Mouse (Mus musculus): ENCODE results near the gene Shisa5. TPM values are rescaled to one million over a fixed set of nuclear protein-coding genes. Genes with fewer than 3 reads are reported as not detected.
A peak's percentile ranks its signal among the peaks of the same experiment; 100 is the strongest.

Shisa5 gene
- polyA plus RNA-seq, 1 experiment from 2014 or later = 95.6 TPM

- no peak for ATAC-seq (replicated peaks; ENCODE audit: low FRiP score)
- peak overlapping the region; percentile 86 for H3K4me2 ChIP-seq
- no peaks in the 10 kb centered on the region for H3K27me3 ChIP-seq
- H3K9ac ChIP-seq = no peak overlapping the region
- H3K27ac ChIP-seq = peak overlapping the region; percentile 98
- H3K36me3 ChIP-seq = peaks cover 26% of the 10 kb centered on the region
- peak overlapping the region; percentile 67 for H3K4me3 ChIP-seq (replicated peaks)
- H3K9me3 ChIP-seq (replicated peaks) = no peaks in the 10 kb centered on the region
- H3K4me1 ChIP-seq = peaks cover 74% of the 10 kb centered on the region
- 51% methylated on average over 5 of the region's 5 CpGs for WGBS
Observed at GRCm38 (mm10) chr9:109097831-109098230, 59.5 kb downstream of the Shisa5 start.

- H3K4me1 ChIP-seq = peaks cover 72% of the 10 kb centered on the region
- peak overlapping the region; percentile 86 for H3K4me2 ChIP-seq
- H3K4me3 ChIP-seq (replicated peaks) = no peak overlapping the region
- H3K27me3 ChIP-seq = no peaks in the 10 kb centered on the region
- H3K9me3 ChIP-seq (replicated peaks) = no peaks in the 10 kb centered on the region
- H3K9ac ChIP-seq = 0 out of 2 replicates have a peak overlapping the region, but pooled peaks have one; percentile 0
- 82% methylated on average over 8 of the region's 8 CpGs for WGBS
- H3K27ac ChIP-seq = peak overlapping the region; percentile 98
- ATAC-seq (replicated peaks; ENCODE audit: low FRiP score) = no peak
- H3K36me3 ChIP-seq = peaks cover 31% of the 10 kb centered on the region
Observed at GRCm38 (mm10) chr9:109098366-109098765, 60.0 kb downstream of the Shisa5 start.

GRCm38 (mm10) chr9:109098969-109099368 lies 60.6 kb downstream of the Shisa5 start:
- peaks cover 72% of the 10 kb centered on the region for H3K4me1 ChIP-seq
- H3K27ac ChIP-seq = peak overlapping the region; percentile 98
- no peaks in the 10 kb centered on the region for H3K27me3 ChIP-seq
- H3K4me3 ChIP-seq (replicated peaks) = 0 out of 2 replicates have a peak overlapping the region, but pooled peaks have one; percentile 5
- WGBS = 33% methylated on average over 6 of the region's 6 CpGs
- peak overlapping the region; percentile 0; the same call in 1 of the 2 replicates for H3K9ac ChIP-seq
- ATAC-seq (replicated peaks; ENCODE audit: low FRiP score) = 0 out of 2 replicates have a peak, but pooled peaks have one; percentile 8
- no peaks in the 10 kb centered on the region for H3K9me3 ChIP-seq (replicated peaks)
- peaks cover 37% of the 10 kb centered on the region for H3K36me3 ChIP-seq
- H3K4me2 ChIP-seq = peak overlapping the region; percentile 86

GRCm38 (mm10) chr9:109100307-109100928 lies 62.1 kb downstream of the Shisa5 start:
- Histone ChIP-seq H3K36me3 (peaks cover 48% of the 10 kb centered on the region), H3K4me2 (no peak overlapping the region), H3K9ac (no peak overlapping the region), H3K9me3 (replicated peaks) (no peaks in the 10 kb centered on the region), H3K4me3 (replicated peaks) (no peak overlapping the region), H3K27ac (peak overlapping the region; percentile 37; the same call in 1 of the 2 replicates), H3K27me3 (no peaks in the 10 kb centered on the region), H3K4me1 (peaks cover 76% of the 10 kb centered on the region)
- ATAC-seq (replicated peaks; ENCODE audit: low FRiP score) = no peak
- WGBS = 83% methylated on average over 20 of the region's 20 CpGs

GRCm38 (mm10) chr9:109101933-109102445 lies 63.6 kb downstream of the Shisa5 start:
- Histone ChIP-seq H3K9ac (no peak overlapping the region), H3K9me3 (replicated peaks) (no peaks in the 10 kb centered on the region), H3K27ac (no peak overlapping the region), H3K4me2 (no peak overlapping the region), H3K4me3 (replicated peaks) (no peak overlapping the region), H3K36me3 (peaks cover 63% of the 10 kb centered on the region), H3K4me1 (peaks cover 81% of the 10 kb centered on the region), H3K27me3 (no peaks in the 10 kb centered on the region)
- WGBS = 87% methylated on average over 5 of the region's 5 CpGs
- ATAC-seq (replicated peaks; ENCODE audit: low FRiP score) = no peak

- H3K4me2 ChIP-seq = no peak overlapping the region
- H3K36me3 ChIP-seq = peaks cover 64% of the 10 kb centered on the region
- H3K4me1 ChIP-seq = peaks cover 80% of the 10 kb centered on the region
- no peak overlapping the region for H3K4me3 ChIP-seq (replicated peaks)
- ATAC-seq (replicated peaks; ENCODE audit: low FRiP score) = no peak
- no peaks in the 10 kb centered on the region for H3K27me3 ChIP-seq
- no peak overlapping the region for H3K9ac ChIP-seq
- 91% methylated on average over 3 of the region's 3 CpGs for WGBS
- no peak overlapping the region for H3K27ac ChIP-seq
- H3K9me3 ChIP-seq (replicated peaks) = no peaks in the 10 kb centered on the region
Observed at GRCm38 (mm10) chr9:109102541-109102940, 64.2 kb downstream of the Shisa5 start.

GRCm38 (mm10) chr9:109103250-109103649 lies 64.9 kb downstream of the Shisa5 start:
- Histone ChIP-seq H3K27ac (no peak overlapping the region), H3K4me3 (replicated peaks) (no peak overlapping the region), H3K27me3 (no peaks in the 10 kb centered on the region), H3K4me1 (peaks cover 80% of the 10 kb centered on the region), H3K9ac (no peak overlapping the region), H3K9me3 (replicated peaks) (no peaks in the 10 kb centered on the region), H3K36me3 (peaks cover 70% of the 10 kb centered on the region), H3K4me2 (no peak overlapping the region)
- ATAC-seq (replicated peaks; ENCODE audit: low FRiP score) = no peak
- 77% methylated on average over 7 of the region's 7 CpGs for WGBS

GRCm38 (mm10) chr9:109104083-109104482 lies 65.7 kb downstream of the Shisa5 start:
- Histone ChIP-seq H3K9me3 (replicated peaks) (no peaks in the 10 kb centered on the region), H3K36me3 (peaks cover 78% of the 10 kb centered on the region)

GRCm38 (mm10) chr9:109105011-109105410 lies 66.6 kb downstream of the Shisa5 start:
- H3K4me2 ChIP-seq = no peak overlapping the region
- H3K4me3 ChIP-seq (replicated peaks) = no peak overlapping the region
- WGBS = 70% methylated on average over 12 of the region's 12 CpGs
- 0 out of 2 replicates have a peak overlapping the region, but pooled peaks have one; percentile 14 for H3K27ac ChIP-seq
- H3K9me3 ChIP-seq (replicated peaks) = no peaks in the 10 kb centered on the region
- peaks cover 85% of the 10 kb centered on the region for H3K36me3 ChIP-seq
- ATAC-seq (replicated peaks; ENCODE audit: low FRiP score) = no peak
- no peaks in the 10 kb centered on the region for H3K27me3 ChIP-seq
- H3K4me1 ChIP-seq = peaks cover 68% of the 10 kb centered on the region
- H3K9ac ChIP-seq = no peak overlapping the region

More at GRCm38 (mm10) chr9:109104083-109104482, 65.7 kb downstream of the Shisa5 start:
- Histone ChIP-seq H3K27me3 (no peaks in the 10 kb centered on the region), H3K9ac (no peak overlapping the region), H3K4me2 (no peak overlapping the region), H3K27ac (peak overlapping the region; percentile 3; the same call in 1 of the 2 replicates), H3K4me3 (replicated peaks) (no peak overlapping the region), H3K4me1 (peaks cover 77% of the 10 kb centered on the region)
- ATAC-seq (replicated peaks; ENCODE audit: low FRiP score) = no peak
- 94% methylated on average over 9 of the region's 9 CpGs for WGBS

GRCm38 (mm10) chr9:109105648-109106047 lies 67.3 kb downstream of the Shisa5 start:
- H3K4me2 ChIP-seq = no peak overlapping the region
- 86% methylated on average over 12 of the region's 12 CpGs for WGBS

GRCm38 (mm10) chr9:109107341-109107740 lies 69.0 kb downstream of the Shisa5 start:
- peak; percentile 77 for ATAC-seq (replicated peaks; ENCODE audit: low FRiP score)
- no peaks in the 10 kb centered on the region for H3K9me3 ChIP-seq (replicated peaks)
- 19% methylated on average over 5 of the region's 6 CpGs for WGBS
- peaks cover 57% of the 10 kb centered on the region for H3K4me1 ChIP-seq
- H3K4me2 ChIP-seq = peak overlapping the region; percentile 15; the same call in 1 of the 2 replicates
- H3K27ac ChIP-seq = peak overlapping the region; percentile 76
- H3K27me3 ChIP-seq = no peaks in the 10 kb centered on the region
- no peak overlapping the region for H3K9ac ChIP-seq
- H3K4me3 ChIP-seq (replicated peaks) = no peak overlapping the region
- peaks cover 89% of the 10 kb centered on the region for H3K36me3 ChIP-seq

More at GRCm38 (mm10) chr9:109105648-109106047, 67.3 kb downstream of the Shisa5 start:
- Histone ChIP-seq H3K27ac (peak overlapping the region; percentile 14; the same call in 1 of the 2 replicates), H3K36me3 (peaks cover 85% of the 10 kb centered on the region), H3K4me3 (replicated peaks) (no peak overlapping the region), H3K4me1 (peaks cover 63% of the 10 kb centered on the region), H3K9me3 (replicated peaks) (no peaks in the 10 kb centered on the region), H3K9ac (no peak overlapping the region), H3K27me3 (no peaks in the 10 kb centered on the region)
- no peak for ATAC-seq (replicated peaks; ENCODE audit: low FRiP score)

All from kidney, embryonic 15.5 days (tissue).